In genomic region chr9:99458529-99459208, GRCm38 (mm10) we compare ENCODE assay signal across 8 mouse cellular contexts. TPM values are rescaled to one million over a fixed set of nuclear protein-coding genes. Genes with fewer than 3 reads are reported as not detected.
DNase-seq lines count a peak whose midpoint lies in the region; ATAC-seq and TF ChIP-seq lines count a peak whose summit lies in the region.

No protein-coding gene starts in this region.

- no peak for TF ChIP-seq EP300 in heart, adult 2 months (IDR thresholded peaks at IDR 0.05; ENCODE audit: insufficient read depth, low read depth, low read length)

- no peaks in the 10 kb centered on the region for H3K9me3 ChIP-seq in lung, embryonic 16.5 days (ENCODE audit: control insufficient read depth, low read length)

- no peak overlapping the region for H3K27ac ChIP-seq in heart, adult 2 months
- H3K27ac ChIP-seq in bone marrow macrophage, adult 2 months (ENCODE audit: insufficient read depth, low read depth, low read length) = no peak overlapping the region
- H3K27ac ChIP-seq in lung, embryonic 16.5 days (ENCODE audit: low read length) = no peak overlapping the region

- TF ChIP-seq CTCF in heart, adult 2 months (IDR thresholded peaks at IDR 0.05) = peak; percentile 77
- TF ChIP-seq CTCF in bone marrow macrophage, adult 2 months (IDR thresholded peaks at IDR 0.05; ENCODE audit: low read depth, low read length) = peak; percentile 57

- intact Hi-C loops in heart, adult 2 months (cut with DNase I) = loop anchor here (10.0 kb wide), 1 partner anchor 206 kb away; no protein-coding TSS in a partner anchor
- intact Hi-C loops in heart, postnatal 25 days (cut with DNase I) = no loop called here

- TF ChIP-seq POLR2A in heart, adult 2 months (IDR thresholded peaks at IDR 0.05; ENCODE audit: insufficient read depth, low read depth, low read length) = no peak
- TF ChIP-seq POLR2A in bone marrow macrophage, adult 2 months (IDR thresholded peaks at IDR 0.05; ENCODE audit: borderline replicate concordance, low read depth, low read length) = no peak

- ATAC-seq in erythroblast, adult 5-6 weeks (replicated peaks; ENCODE audit: low FRiP score, poor library complexity, severe bottlenecking) = peak; percentile 61; the same call in 1 of the 2 replicates
- ATAC-seq in lung, embryonic 16.5 days (ENCODE audit: low read depth) = 0 out of 2 replicates have a peak, but pooled peaks have one; percentile 26

- no peak overlapping the region for H3K4me3 ChIP-seq in heart, adult 2 months
- H3K4me3 ChIP-seq in bone marrow macrophage, adult 2 months (ENCODE audit: insufficient read depth, low read length) = no peak overlapping the region
- H3K4me3 ChIP-seq in lung, embryonic 16.5 days (ENCODE audit: low read length) = no peak overlapping the region

- peak; percentile 23 to 43 for DNase-seq in heart, adult 2 months
- no peak for DNase-seq in heart, postnatal 25 days (ENCODE audit: low spot score)
- DNase-seq in right cerebral cortex, adult 18-20 months = peak; percentile 40
- DNase-seq in right cerebral cortex, postnatal 36 days (ENCODE audit: low spot score in 2 of 2) = no peak
- DNase-seq in splenic B cell, adult 2 months (ENCODE audit: low read depth, low spot score) = peak; percentile 62

- H3K4me1 ChIP-seq in heart, adult 2 months (ENCODE audit: control insufficient read depth, insufficient read depth, low read length) = no peaks in the 10 kb centered on the region
- no peaks in the 10 kb centered on the region for H3K4me1 ChIP-seq in bone marrow macrophage, adult 2 months (ENCODE audit: control insufficient read depth, insufficient read depth, low read length)
- no peaks in the 10 kb centered on the region for H3K4me1 ChIP-seq in lung, embryonic 16.5 days (replicated peaks; ENCODE audit: control insufficient read depth, insufficient read depth, low read length)

- whole genome bisulfite sequencing in heart, adult 2 months = 38% methylated on average over 12 of the region's 12 CpGs
- 38% methylated on average over 12 of the region's 12 CpGs for WGBS in lung, embryonic 16.5 days

- H3K4me2 ChIP-seq in lung, embryonic 16.5 days (ENCODE audit: low read depth, low read length) = no peak overlapping the region

- H3K27me3 ChIP-seq in heart, adult 2 months (ENCODE audit: control insufficient read depth, insufficient read depth, low read length) = no peaks in the 10 kb centered on the region; the same call in 1 of the 2 replicates
- no peaks in the 10 kb centered on the region for H3K27me3 ChIP-seq in lung, embryonic 16.5 days (ENCODE audit: control insufficient read depth, insufficient read depth, low read depth, low read length)
- H3K27me3 ChIP-seq in splenic B cell, adult 2 months (ENCODE audit: control insufficient read depth, insufficient read depth, low read length, poor library complexity, severe bottlenecking) = no peaks in the 10 kb centered on the region

- no peaks in the 10 kb centered on the region for H3K79me2 ChIP-seq in heart, adult 2 months (replicated peaks; ENCODE audit: control insufficient read depth, insufficient read depth, low read length)

- H3K9ac ChIP-seq in heart, adult 2 months (ENCODE audit: low read depth, low read length) = no peak overlapping the region
- no peak overlapping the region for H3K9ac ChIP-seq in lung, embryonic 16.5 days (ENCODE audit: low read length)

- H3K36me3 ChIP-seq in heart, adult 2 months (ENCODE audit: control insufficient read depth, insufficient read depth, low read length) = no peaks in the 10 kb centered on the region
- no peaks in the 10 kb centered on the region for H3K36me3 ChIP-seq in lung, embryonic 16.5 days (ENCODE audit: control insufficient read depth, insufficient read depth, low read length)
- H3K36me3 ChIP-seq in splenic B cell, adult 2 months (ENCODE audit: control insufficient read depth, insufficient read depth, low read length, poor library complexity, severe bottlenecking) = no peaks in the 10 kb centered on the region

RNA-seq across cellular contexts. Expression of gene Nme9, which starts 7.4 kb away (rescaled TPM):
- not detected for total RNA-seq in heart, adult 2 months (2021)
- polyA plus RNA-seq in heart, adult 2 months (2012; rRNA removed) = 1.7 TPM in 1 of 2 replicates, not detected in the other
- total RNA-seq in heart, postnatal 25 days (2021) = not detected
- polyA plus RNA-seq in bone marrow macrophage, adult 2 months (2012; ENCODE audit: insufficient read depth, insufficient read length, missing spikeins) = not detected in 2 replicates
- total RNA-seq in erythroblast, adult 5-6 weeks (2015; ENCODE audit: low replicate concordance) = not detected in 2 replicates
- total RNA-seq in erythroblast, adult 5-6 weeks (2017; ENCODE audit: low replicate concordance) = not detected in 2 replicates
- polyA plus RNA-seq in lung, embryonic 16.5 days (2015; fragmentation: Nextera tagmentation; extraction: Ambion mirVana) = 6.2 and 11.3 TPM in 2 replicates

RNA-seq across cellular contexts. Expression of gene Mras, which starts 21.5 kb away (rescaled TPM):
- 1 to 10 TPM; 5.1 to 6.6 TPM for total RNA-seq in heart, adult 2 months (2021)
- 4.7 and 6.4 TPM in 2 replicates for polyA plus RNA-seq in heart, adult 2 months (2012; rRNA removed)
- total RNA-seq in heart, postnatal 25 days (2021) = 1 to 10 TPM; 4.8 to 6.8 TPM
- 3.9 and 4.9 TPM in 2 replicates for polyA plus RNA-seq in bone marrow macrophage, adult 2 months (2012; ENCODE audit: insufficient read depth, insufficient read length, missing spikeins)
- total RNA-seq in erythroblast, adult 5-6 weeks (2015; ENCODE audit: low replicate concordance) = 4.4 TPM in 1 of 2 replicates, not detected in the other
- 1.3 and 2.7 TPM in 2 replicates for total RNA-seq in erythroblast, adult 5-6 weeks (2017; ENCODE audit: low replicate concordance)
- 12.3 and 15.2 TPM in 2 replicates for polyA plus RNA-seq in lung, embryonic 16.5 days (2015; fragmentation: Nextera tagmentation; extraction: Ambion mirVana)

Comparison
In these comparisons a context has a peak if more than half of its experiments do, and no peak if none do; other contexts are left out.
1. DNase-seq: peak in heart, adult 2 months (2 of 2), right cerebral cortex, adult 18-20 months (single experiment) and splenic B cell, adult 2 months (single experiment); none in heart, postnatal 25 days (single experiment) and right cerebral cortex, postnatal 36 days (0 of 2).